Mouse (Mus musculus) CD4-positive, CD25-positive, alpha-beta regulatory T cell, adult 4 months (primary cell): Measurements from ENCODE around the gene Cbx1. TPM values are rescaled to one million over a fixed set of nuclear protein-coding genes. Genes with fewer than 3 reads are reported as not detected.

Source experiments
- ATAC-seq: one replicate; pipeline ENCODE4 v1.8.0; 2017
- polyA plus RNA-seq, 2 experiments: library from polyadenylated mRNA; unstranded; fragments of 100-300 nt; shearing (Covaris generic); gene quantifications; one replicate each; pipeline ENCODE4 v1.2.1; 2017

Cbx1 gene
- polyA plus RNA-seq, 2 experiments from 2014 or later: 50.8 to 52.7 TPM

DNA sequence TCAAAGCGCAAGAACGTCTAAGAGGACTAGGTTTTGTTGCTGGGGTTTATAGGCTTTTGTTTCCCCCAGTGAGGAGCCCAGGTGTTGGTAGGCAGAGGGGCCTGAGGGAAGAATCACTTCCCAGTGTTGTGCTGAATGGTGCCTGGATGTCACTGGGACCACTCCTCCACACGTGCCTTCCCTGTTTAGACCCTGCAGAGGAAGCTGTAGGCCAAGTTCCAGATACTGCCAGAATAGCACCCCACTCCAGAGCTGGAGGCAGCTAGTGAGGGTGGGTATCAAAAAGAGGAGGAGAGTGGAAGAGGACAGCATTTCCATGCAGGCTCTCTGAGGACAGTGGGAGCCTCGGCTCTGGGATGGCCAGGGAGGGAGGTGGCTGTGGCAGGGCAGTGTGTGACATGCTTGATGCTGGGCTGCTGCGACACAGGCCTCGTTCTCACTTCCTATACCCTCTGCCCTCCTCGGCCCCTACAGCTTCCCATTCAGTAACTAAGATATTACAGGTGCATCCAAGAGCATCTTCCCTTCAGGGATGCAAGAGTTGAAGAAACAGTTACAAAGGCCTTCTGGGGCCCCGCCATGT lies 29.3 kb downstream of the Cbx1 start:
- ATAC-seq: no peak

DNA sequence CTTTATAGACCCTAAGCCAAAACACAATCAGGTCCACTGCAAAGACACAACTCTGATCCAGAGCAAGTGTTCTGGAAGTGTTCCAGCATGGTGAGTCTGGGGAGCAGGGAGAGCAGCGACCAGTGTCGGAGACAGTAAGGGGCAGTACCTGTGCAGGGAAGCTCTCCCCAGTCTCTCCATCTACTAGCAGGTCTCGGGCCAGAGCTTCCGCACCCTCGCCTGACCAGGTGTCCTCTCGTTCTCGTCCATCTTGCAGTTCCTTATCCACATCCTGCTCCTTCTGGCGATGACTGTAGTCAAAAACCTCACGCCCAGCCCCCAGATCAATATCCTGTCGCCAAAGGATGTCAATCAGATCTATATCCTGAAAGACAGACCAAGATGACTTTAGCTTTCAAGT lies 33.0 kb downstream of the Cbx1 start:
- no peak for ATAC-seq

DNA sequence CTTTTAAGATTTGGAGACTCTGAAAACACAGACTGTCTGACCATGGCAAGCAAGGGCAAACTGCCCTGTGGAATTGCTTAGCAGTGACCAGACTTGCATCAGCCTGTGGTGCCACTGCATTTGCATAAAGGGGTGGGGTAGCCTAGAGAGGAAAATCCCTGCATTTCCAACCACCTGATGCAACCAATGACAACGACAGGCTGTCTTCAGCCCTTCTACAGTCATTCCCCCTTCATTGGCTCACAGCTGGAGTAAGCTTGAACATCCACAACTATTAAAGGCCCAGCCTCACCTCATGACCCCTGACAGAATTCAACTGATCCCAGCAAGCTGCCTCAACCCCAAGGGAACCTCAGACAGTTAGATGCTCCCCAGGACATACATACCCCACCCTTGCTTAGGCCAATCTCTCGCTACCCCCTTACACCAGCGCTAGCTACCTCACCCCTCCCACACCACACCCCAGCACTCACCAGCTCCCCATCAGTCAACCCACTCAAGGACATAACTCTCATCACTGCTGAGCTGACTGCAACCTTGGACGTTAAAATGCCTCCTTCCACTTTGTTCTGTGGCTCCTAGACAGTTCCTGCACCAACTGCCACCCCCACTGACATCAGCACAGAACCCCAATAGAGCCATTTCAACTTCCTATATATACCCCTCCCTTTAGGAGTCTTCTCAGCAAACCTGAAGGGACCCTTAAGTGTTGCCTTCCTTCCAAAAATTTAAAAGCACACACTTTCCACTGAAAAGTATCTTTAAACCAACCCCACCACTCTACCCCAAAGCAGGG lies 33.9 kb downstream of the Cbx1 start:
- peak; percentile 35 for ATAC-seq

DNA sequence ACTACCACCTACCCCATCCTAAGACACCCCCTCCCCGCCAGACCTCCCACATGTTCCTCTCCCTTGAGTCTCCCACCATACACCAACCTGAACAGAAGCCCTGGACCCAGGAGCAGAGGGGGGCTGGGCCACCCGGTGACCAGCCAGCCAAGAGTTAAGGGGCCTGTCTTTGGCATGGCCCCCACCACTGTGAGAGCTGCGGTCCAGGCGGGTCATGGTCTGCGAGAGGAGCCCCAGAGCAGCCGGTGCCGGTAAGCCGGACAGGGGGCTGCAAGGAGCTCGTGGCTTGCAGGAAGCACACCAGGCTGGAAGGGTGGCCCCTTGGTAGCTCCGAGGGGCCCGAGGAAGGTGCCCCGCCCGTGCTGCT lies 34.5 kb downstream of the Cbx1 start:
- no peak for ATAC-seq

DNA sequence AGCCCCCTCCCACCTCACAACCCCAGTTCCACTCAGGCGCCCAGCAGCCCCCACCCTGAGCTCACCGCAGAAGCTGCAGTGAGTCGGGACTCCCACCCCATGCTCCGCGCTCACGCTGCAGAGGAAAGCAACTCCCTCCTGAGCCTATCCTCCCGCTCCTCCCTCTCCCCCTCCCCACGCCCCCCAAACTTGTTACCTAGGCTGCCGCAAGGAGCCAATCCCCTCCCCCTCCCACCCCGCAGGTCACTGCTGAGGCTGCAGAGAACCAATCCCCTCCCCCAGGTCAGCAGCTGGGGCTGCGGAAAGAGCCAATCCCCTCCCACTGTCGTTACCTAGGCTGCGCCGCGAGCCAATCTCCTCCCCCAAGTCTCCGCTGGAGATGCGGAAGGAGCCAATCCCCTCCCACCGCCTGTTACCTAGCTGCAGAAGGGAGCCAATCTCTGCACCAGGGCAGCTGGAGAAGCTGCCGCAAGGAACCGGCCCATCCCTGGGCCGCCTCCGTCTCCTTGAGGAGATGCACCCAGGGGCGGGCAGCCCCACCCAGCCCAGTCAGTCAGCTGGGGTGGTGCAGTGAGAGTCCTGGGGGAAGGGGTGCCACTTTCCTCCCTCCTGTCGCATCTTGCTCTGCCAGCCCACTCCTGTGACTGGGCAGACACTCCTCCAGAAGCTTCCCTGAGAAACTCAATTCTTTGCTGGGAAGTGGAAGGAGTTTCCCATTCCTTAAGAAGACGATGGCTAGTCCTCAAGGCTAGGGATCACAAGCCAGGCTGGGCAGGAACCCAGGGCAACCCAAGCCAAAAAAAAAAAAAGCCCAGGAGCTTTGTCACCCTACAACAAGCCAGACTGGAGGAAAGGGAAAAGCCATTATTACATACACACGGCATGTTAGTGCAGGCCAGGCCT lies 35.2 kb downstream of the Cbx1 start:
- peak; percentile 99 for ATAC-seq

DNA sequence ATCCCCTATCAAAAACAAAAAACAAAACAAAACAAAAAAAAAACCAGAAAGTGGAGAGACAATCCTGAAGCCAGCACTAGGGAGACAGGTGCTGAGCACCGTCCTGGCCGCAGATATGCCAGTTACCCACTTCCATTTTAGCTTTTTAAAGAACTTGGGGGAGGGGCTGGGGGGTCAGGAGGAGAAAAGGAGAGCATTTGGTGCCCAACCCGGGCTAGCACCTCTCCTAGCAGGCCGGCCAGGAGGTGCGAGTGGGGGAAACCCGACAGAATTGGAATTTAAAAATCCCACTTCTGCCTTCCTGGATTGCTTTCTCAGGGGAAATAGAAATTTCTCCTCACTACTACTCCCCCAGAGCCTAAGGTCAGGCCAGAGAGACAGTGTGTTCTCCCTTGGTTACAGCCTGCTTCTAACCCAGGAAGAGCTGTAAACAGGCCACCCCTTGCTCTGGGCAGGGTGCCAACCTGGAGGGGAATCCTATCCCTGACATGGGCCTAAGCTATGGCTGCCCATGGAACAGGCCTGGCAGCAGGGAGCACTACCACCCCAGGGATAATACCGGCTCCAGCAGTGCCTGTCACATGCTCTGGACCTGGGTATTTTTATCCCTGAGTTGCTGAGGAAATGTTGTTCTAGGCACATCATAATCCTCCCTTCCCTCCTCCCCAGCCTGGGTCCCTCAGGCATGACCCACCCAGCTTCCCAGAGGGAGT lies 36.0 kb downstream of the Cbx1 start:
- ATAC-seq: no peak

DNA sequence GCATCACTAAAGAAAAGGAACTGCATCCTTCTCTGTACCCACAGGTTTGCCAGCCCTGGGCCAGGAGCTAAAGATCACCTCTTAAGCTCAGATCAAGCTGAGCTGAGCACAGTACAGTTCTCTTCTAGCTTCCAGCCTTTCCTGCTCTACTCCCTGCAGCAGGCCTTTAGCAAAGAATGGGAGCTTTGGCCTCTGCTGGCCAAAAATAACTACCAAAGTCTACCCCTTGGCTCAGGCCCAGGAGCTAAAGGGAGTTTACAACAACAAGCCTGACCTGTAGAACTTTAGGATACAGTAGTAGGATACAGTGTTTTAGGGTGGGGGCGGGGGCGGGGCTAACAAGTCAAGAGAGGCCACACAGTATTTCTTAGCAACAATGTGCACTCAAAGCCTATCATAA lies 37.6 kb downstream of the Cbx1 start:
- ATAC-seq: no peak

DNA sequence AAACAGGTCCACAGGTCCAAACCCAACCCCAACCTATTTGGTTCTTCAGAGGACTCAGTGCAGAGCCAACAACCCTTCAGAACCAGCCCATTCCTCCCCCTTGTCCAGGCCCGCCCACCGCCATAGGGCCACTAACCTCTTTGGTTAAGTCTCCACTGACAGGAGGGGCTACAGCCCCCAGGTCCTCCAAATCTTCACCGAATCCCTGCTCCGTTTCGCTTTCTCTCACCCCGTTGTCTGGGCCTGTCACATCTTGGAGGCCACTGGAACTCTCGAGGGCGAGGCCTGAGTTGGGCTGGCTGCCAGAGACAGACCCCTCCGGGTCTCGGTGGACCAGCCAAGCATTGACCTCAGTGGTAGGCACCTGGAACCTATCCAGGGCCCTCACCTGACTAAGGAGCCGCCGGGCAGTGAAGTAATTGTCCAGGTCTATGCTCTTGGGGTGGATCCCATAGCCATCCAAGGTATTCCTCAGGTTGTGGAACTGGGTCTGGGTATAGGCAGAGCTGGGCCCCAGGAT lies 38.2 kb downstream of the Cbx1 start:
- no peak for ATAC-seq

DNA sequence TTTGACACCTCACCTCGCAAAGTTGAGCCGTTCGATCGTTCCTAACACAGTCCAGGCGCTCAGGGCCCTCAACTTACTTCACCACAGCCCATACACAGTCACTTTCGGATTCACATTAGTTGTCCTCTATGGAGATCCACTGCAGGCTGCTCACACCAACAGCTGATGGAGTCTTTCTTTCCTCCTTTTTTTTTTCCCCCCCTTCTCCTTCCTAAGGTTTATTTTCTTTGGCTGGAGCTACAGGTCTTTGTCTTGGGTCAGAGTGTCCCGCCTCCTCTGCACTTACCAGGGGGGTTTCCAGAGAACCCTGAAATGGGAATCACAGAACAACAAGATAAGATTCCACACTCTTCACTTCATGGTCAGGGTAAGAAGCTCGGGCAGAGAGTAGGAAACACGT lies 39.0 kb downstream of the Cbx1 start:
- no peak for ATAC-seq

DNA sequence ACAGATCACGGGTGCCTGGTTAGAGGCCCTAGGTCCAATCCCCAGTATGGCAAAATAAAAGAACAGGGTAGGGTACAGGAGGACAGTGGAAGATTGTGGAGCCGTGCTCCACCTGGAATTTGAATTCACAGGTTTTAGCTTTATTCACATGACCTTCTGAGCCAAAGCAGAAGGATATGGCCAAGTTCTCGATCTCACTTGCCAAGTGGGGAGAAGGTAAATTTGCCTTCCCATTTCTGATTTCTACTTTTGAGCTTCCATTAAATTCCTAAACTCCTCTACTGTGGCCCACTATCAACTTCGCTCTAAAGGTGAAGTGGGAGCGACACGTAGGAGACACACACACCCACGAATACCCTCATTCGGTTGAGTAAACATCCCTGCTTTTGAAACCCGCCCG lies 40.0 kb downstream of the Cbx1 start:
- no peak for ATAC-seq

DNA sequence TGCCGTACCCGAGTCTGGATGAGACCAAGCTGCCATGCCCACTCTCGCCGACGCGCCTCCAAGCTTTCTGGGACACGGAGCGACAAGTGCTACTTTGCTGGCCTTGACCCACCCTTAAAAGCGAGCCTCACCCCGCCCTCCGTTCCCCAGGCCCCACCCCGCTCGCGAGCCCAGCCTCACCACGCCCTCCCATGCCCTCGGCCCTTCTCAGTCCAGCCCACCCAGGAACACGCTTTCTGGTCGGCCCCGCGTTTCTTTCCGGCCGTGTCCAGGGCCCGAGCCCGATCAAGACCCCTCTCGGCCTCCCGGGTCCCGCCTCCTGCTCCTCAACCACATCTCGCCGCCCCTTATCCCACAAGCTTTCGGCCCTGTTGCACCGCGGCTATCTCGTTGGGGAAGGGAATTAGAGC lies 40.5 kb downstream of the Cbx1 start:
- ATAC-seq: no peak

DNA sequence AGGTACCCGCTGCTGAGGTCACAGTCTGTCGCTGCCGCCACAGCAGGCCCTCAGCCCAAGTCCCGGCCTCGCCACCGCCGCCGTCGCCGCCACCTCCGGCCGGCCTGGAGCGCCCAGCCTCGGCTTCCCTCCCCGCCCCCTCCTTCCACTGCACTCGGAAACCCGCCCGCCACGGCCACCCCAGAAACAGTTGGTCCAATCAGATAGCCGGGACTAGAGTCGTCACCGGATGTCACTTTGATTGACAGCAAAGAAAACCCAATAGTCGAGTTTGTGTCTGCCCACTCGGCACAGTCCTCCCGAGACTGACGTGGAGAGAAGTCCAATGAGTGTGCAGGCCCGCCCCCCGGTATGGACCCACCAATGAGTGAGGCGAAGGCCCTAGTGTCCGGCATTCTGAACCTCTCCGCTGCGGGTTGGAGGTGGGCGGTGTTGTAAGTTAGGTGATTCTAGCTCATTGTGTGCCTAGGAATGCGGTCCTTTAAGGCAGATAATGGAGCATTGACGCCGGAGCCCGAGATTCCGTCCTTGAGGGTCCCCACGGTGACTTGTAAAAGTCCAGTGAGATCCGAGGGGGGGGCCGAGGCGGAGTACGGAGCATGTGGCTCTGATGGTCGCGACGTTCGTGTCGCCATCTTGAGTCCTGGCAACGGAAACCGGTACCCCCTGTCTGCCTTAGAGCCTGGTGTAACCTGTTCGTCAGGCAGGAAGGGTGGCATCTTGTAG lies 41.0 kb downstream of the Cbx1 start, which contains the start of gene Nfe2l1:
Gene Nfe2l1 (minus strand): TSS at position 156 of the 726 bp plus-strand sequence.
- ATAC-seq: peak; percentile 97

DNA sequence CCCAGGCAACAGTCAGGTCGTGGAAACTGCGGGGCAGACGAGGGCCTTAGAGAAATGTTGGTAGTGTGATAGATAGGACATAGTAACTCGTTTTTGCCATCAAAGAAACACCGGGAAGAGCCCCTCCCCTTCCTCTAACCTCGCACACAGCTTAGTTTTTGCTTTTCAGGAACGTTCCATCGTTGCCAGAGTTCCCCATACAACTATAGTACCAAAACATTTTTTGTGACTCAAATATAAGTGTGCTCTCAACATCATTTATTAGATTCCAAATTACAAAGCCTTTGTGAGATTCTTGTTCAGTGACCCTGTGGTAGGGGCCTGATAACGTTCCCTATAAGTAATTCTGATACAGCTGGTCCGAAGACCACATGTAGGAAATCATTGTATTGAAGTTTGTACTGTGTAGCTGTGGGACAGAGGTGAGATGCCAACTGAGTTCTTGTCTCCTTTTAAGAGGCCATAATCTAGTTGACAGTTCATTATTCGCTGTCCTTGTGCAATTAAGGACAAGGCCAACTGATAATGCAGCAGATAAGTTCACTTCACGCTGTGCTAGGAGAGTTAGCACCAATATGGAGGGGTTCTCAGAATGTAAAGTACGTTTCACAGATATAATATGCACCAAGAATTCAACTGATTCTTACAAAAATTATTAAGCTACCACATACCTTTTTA lies 41.8 kb downstream of the Cbx1 start:
- ATAC-seq: no peak

DNA sequence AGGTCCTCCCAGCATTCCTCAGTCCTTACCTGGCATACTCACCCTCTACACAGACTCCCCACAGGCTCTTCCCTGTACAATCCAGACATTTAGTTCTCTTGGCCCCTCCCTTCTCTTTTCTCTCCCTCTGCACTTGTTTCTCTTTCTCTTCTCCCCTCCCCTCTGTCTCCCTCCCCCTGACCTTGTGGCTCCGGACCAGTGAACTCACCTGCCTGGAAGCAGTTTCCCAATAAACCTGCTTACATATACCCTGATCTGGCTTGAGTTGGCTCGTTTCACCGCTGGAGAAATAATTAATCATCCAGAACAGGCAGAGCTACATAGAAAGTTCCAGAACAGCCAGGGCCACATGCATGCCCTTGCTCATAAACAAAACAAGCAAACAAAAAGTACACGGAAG lies 42.6 kb downstream of the Cbx1 start:
- ATAC-seq: no peak

DNA sequence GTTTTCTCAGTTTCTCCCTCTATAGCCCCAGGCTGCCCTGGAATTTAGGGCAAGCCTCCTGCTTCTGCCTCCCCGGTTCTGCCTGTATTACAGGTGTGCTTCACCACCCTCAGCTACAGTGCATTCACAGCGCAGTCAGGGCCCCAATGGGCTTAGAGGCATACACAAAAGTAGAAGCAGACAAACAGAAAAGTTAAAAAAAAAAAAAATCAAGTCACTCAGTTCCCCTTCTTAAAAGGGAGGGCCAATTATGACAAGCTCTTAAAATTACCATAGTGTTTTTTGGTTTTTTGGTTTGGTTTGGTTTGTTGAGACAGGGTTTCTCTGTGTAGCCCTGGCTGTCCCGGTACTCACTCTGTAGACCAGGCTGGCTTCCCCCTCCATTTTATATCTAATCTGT lies 43.6 kb downstream of the Cbx1 start:
- no peak for ATAC-seq

DNA sequence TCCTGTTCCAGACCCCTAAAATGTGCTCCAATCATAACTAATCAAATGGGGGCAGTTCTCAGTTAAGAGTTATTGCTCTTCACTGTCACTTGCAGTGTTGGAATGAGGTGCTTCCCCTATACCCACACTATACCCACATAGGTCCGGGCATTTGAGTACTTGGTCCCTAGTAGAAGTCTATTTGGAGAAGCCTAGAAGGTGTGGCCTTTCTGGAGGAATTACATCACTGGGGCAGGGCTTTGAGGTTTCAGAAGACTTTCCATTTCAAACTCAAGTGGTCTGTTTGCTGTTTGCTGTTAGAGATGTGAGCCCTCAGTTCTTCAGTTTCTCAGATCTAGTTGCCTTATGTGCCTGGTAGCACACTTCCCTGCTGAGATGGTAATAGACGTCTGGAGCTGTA lies 44.0 kb downstream of the Cbx1 start:
- no peak for ATAC-seq

DNA sequence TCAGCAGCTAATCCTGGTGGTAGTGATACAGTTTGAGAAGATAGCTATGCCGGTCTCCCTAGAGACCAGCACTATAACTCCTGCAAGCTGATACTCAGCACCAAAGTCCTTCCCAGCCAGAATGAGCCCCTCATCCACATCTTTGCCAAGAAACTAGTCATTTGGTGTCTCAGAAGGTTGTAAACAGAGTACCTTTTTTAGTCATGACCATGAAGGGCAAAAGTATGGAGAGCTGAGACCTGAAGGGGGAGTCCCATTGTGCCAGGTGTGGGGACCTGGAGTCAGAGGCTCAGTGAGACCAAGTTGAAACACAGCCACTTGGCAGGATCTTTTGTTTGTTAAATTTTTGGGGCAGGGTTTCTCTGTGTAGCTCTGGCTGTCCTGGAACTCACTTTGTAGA lies 45.2 kb downstream of the Cbx1 start:
- no peak for ATAC-seq

DNA sequence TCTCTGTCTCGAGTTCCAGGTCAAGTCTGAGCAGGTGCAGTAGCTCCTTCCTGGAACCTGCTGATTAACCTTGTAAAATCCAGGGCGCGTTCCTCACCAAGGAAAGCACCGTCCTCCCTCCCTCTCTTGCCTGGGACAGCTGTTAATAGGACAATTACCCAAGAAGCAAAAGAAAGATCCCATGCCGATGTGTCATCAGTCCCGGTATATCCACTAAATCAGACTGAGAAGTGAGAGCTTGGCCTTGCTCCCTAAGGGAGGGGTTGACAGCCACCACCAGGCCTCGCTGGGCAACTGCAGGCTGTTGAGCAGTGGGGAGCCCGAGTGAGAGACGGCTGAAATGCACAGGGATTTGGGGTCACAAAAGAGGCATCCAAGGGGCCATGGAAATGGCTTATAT lies 48.4 kb downstream of the Cbx1 start:
- ATAC-seq: no peak

DNA sequence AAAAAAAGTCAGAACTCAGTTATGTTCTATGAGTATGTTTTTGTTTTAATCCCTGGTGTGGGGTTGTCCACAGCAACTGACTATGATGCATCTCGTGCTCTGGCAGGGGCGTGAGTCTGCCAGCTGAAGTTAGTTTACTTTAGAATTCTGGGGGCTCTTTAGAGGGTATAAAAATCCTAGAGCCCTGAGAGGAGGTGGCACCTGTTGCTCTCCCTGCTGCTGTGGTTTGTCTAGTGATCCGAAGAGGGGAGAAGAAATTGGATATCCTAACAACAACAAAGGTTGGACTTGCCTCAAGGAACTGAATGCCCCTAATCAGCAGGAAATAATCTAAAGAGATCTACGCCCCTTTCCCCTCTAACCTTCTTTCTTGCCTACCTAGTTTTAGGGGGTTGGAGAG lies 49.4 kb downstream of the Cbx1 start:
- no peak for ATAC-seq

DNA sequence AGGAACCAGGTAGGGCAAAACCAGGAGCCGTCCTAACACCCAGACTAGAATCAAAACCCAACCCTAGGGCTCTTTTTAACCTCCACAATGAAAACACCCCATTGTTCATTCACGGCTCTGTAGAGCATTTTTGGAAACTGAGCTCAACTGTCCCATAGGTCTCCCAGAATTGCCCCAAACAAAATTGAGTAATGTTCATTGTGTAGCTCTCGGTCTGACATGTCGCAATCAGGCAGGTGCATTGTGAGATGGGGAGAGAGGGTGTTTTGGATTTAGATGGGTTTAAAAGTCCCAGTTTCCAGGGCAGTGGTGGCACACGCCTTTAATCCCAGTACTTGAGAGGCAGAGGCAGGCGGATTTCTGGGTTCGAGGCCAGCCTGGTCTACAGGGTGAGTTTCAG lies 50.5 kb downstream of the Cbx1 start:
- ATAC-seq: no peak

DNA sequence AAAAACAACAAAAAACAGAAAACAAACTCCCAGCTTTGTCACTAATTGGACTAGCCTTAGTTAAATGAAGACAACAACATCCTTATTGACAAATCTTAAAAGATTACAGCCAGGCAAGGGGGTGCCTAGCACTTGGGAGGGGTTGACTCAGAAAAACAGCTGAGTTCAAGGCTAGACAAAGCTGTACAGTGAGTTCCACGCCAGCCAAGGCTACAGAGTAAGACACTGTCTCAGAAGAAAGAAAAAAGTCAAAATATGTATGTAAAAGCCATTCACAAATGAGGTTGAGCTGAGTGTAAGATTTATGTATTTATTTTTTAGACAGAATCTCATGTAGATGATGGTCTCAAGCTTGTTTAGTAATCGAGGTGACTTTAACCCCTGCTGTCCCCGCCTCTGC lies 51.0 kb downstream of the Cbx1 start:
- ATAC-seq: no peak
